Mouse (Mus musculus) hindbrain, embryonic 13.5 days (tissue): ENCODE measurements around the gene Vmn1r219. TPM values are rescaled to one million over a fixed set of nuclear protein-coding genes. Genes with fewer than 3 reads are reported as not detected.
"Not testable (repeated sequence)": the region's sequence is repeated elsewhere in the genome, so short reads cannot be mapped to it uniquely, and the experiment has no call there.

Experiments
- ATAC-seq: fragments of 200-750 bp; cut with Nextera tagmentation; 2 replicates; pipeline ENCODE4 v1.8.0; 2017; ENCODE audit warnings: moderate TSS enrichment; ENCODE audit not compliant: low FRiP score
- H3K27ac ChIP-seq: fragments of 300-500 bp; sonication (generic); 2 replicates; pipeline ENCODE4 v1.5.1; 2015; ENCODE audit warnings: inconsistent platforms, mild to moderate bottlenecking, moderate library complexity
- H3K27me3 ChIP-seq: fragments of 300-500 bp; sonication (generic); 2 replicates; pipeline ENCODE4 v1.6.1; 2015; ENCODE audit warnings: mild to moderate bottlenecking, inconsistent platforms
- H3K36me3 ChIP-seq: fragments of 300-500 bp; sonication (generic); 2 replicates; pipeline ENCODE4 v1.6.1; 2015; ENCODE audit warnings: mild to moderate bottlenecking, inconsistent platforms
- H3K4me1 ChIP-seq: fragments of 300-500 bp; sonication (generic); replicated peaks from 2 replicates; pipeline ENCODE4 v1.6.1; 2015; ENCODE audit warnings: inconsistent platforms
- H3K4me2 ChIP-seq: fragments of 300-500 bp; sonication (generic); 2 replicates; pipeline ENCODE4 v1.6.1; 2015; ENCODE audit warnings: inconsistent platforms, mild to moderate bottlenecking, moderate library complexity
- H3K4me3 ChIP-seq: fragments of 300-500 bp; sonication (generic); 2 replicates; pipeline ENCODE4 v1.5.1; 2015; ENCODE audit warnings: mild to moderate bottlenecking, inconsistent platforms
- H3K9ac ChIP-seq: fragments of 300-500 bp; sonication (generic); 2 replicates; pipeline ENCODE4 v1.6.1; 2015; ENCODE audit warnings: mild to moderate bottlenecking, inconsistent platforms
- H3K9me3 ChIP-seq: fragments of 300-500 bp; sonication (generic); 2 replicates; pipeline ENCODE4 v1.6.1; 2016; ENCODE audit warnings: inconsistent platforms
- WGBS: fragments of 180-500 bp; shearing (Covaris S2); methylation state at CpG from one replicate; pipeline ENCODE4 v1.1.7; 2015; 5-methylcytosine and 5-hydroxymethylcytosine counted together
- polyA plus RNA-seq: library from polyadenylated mRNA; unstranded; fragments of >200 nt; fragmentation: Nextera tagmentation; extraction: Ambion mirVana; gene quantifications from 2 replicates; pipeline ENCODE4 v1.2.1, GENCODE M21; 2015

Vmn1r219 gene
- not detected in 2 replicates for polyA plus RNA-seq

DNA sequence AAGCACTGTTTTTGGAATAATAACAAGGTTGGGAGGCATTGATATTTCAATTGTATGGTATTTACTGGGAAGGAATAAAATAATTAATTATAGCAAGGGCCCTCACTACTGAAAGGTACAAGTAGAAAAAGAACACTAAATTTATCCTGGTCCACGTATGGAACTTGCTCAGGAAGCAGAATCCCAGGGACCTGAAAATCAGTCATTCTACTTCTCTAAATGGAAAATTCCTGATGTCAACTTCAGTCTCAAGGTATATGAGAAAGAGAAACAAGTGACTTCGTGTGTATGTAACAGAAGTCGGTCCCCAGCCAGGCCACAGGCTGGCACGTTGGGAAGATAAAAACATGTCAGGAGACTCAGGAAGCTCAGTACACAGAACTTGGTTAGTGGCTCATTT is at the start of gene Vmn1r219:
Gene Vmn1r219, plus strand, starts transcription at position 301 of the 400 bp plus-strand sequence.
- WGBS, result 85% methylated on average over 4 of the region's 4 CpGs

DNA sequence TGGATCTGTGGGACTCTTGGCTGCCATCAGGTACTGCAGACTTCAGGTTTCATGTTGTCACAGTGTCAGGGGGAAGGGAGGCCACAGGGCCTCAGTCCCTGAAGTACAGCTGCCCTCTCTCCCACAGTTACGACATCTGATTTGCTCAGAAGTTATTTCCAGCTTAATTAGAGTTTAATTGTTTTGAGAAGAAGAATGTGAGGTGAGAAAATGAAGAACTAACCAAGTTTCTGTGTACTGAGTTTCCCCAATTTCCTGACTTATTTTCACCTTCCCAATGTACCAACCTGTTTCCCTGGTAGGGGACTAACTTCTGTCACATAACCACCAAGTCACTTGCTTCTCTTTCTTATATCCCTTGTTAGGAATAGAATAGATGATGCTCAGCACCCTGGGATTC is 41.0 kb upstream of the Vmn1r219 start, which contains the start of gene Vmn1r217:
Gene Vmn1r217, minus strand, starts transcription at position 101 of the 400 bp plus-strand sequence.
- not testable (repeated sequence) for H3K9ac ChIP-seq, H3K27ac ChIP-seq, H3K27me3 ChIP-seq, ATAC-seq, H3K9me3 ChIP-seq, H3K36me3 ChIP-seq, H3K4me1 ChIP-seq, H3K4me3 ChIP-seq, H3K4me2 ChIP-seq
- WGBS, result 90% methylated on average over 1 of the region's 1 CpGs

More for the DNA sequence above, at the start of gene Vmn1r219:
- Histone ChIP-seq H3K27me3 (no peaks in the 10 kb centered on the region), H3K4me1 (no peaks in the 10 kb centered on the region), H3K9ac (no peak within 1 kb of the TSS), H3K36me3 (no peaks in the 10 kb centered on the region), H3K27ac (no peak within 1 kb of the TSS), H3K9me3 (no peaks in the 10 kb centered on the region), H3K4me2 (no peak within 1 kb of the TSS), H3K4me3 (no peak within 1 kb of the TSS)
- no peak for ATAC-seq

DNA sequence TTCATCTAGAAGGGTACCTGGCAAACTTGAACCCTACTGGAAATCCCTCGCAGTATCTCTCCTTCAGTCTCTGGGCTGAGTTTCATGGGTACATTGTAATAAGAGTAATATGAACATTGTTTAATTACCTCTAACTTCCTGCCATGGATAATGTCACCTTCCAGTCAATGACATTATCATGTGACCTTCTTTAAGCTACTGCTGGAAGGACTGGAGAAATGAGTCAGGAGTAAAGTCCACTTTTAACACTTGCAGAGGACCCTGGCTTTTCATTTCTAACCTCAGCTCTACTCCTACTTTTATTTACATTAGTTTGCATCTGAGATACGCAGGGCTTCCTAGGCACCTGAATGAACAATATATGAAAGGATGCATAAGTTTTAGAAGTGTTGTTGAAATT is 38.5 kb upstream of the Vmn1r219 start:
- no peak overlapping the region for H3K4me3 ChIP-seq

DNA sequence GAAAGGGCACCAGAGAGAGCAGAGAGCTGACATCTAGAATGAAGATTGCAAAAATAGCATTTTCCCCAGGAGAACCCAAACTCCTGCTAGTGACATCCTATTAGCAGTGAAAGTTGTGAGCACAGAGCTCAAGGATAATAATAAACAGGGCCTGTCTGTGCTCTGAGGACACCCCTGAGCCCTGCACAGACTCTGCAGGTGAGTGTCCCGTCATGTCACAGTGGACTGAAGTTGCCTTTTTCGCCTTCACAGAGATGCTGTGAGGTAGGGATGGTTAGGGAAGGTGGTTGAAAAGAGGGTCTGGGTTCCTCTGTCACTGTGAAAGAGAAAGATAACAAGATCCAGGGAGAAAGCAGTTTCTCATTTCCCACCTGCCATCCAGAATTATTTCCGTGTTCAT is 26.0 kb upstream of the Vmn1r219 start, which contains the start of gene Vmn1r218:
Gene Vmn1r218, plus strand, starts transcription at position 57 of the 400 bp plus-strand sequence.
- Histone ChIP-seq H3K9me3 (no peaks in the 10 kb centered on the region), H3K36me3 (no peaks in the 10 kb centered on the region), H3K9ac (no peak within 1 kb of the TSS), H3K4me3 (no peak within 1 kb of the TSS), H3K27me3 (no peaks in the 10 kb centered on the region), H3K4me1 (no peaks in the 10 kb centered on the region), H3K27ac (no peak within 1 kb of the TSS), H3K4me2 (no peak within 1 kb of the TSS)
- WGBS, result 77% methylated on average over 3 of the region's 3 CpGs
- no peak for ATAC-seq

More for the DNA sequence above, 38.5 kb upstream of the Vmn1r219 start:
- Histone ChIP-seq H3K27me3 (no peaks in the 10 kb centered on the region), H3K36me3 (no peaks in the 10 kb centered on the region), H3K4me2 (no peak overlapping the region), H3K27ac (no peak overlapping the region), H3K4me1 (no peaks in the 10 kb centered on the region), H3K9ac (no peak overlapping the region), H3K9me3 (no peaks in the 10 kb centered on the region)
- WGBS, result 93% methylated on average over 2 of the region's 2 CpGs
- ATAC-seq, result no peak

DNA sequence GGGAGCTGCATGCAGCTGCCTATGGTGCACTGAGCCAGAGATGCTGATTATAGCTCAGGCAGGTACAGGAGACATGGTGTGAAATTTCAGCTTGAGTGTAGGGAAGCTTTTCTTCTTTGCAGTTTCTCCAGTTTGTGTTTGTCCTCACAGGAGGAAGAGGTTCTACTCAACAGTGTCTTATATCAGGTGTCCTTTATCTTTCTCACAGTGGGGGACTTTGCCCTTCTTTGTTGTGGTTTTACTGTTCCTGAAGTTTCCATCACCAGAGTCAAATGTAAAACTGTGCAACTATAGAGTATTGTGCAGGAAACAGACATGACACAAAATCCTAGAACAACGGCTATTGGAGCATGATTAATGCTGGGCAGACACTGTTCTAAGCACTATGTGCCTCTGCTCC is 25.6 kb upstream of the Vmn1r219 start:
- Histone ChIP-seq H3K4me2 (no peak overlapping the region), H3K27me3 (no peaks in the 10 kb centered on the region), H3K27ac (no peak overlapping the region), H3K9me3 (no peaks in the 10 kb centered on the region), H3K36me3 (no peaks in the 10 kb centered on the region), H3K9ac (no peak overlapping the region), H3K4me3 (no peak overlapping the region), H3K4me1 (no peaks in the 10 kb centered on the region)
- 73% methylated on average over 1 of the region's 1 CpGs for WGBS
- no peak for ATAC-seq

DNA sequence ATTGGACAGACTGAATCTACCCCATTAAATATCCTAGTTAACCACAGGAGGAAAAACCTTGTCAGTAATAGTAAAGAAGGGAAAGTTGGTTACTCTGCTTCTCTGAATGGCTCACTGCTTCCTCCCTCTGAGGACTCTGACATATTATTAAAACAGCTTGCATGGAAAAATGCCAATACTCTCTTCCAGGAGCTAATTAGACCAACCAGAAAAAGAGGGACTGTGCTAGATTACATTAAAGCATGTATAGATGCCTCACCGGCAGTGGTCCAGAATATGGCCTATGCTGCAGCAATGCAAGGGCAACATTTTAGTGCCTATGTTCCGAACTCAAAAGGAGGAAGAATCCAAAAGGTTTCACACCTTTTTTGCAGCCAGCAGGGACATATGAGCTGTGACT is 20.2 kb upstream of the Vmn1r219 start:
- Histone ChIP-seq H3K27me3 (no peaks in the 10 kb centered on the region), H3K9me3 (no peaks in the 10 kb centered on the region), H3K27ac (no peak overlapping the region), H3K4me2 (no peak overlapping the region), H3K9ac (no peak overlapping the region), H3K36me3 (no peaks in the 10 kb centered on the region), H3K4me1 (no peaks in the 10 kb centered on the region), H3K4me3 (no peak overlapping the region)
- 90% methylated on average over 2 of the region's 2 CpGs for WGBS
- no peak for ATAC-seq

DNA sequence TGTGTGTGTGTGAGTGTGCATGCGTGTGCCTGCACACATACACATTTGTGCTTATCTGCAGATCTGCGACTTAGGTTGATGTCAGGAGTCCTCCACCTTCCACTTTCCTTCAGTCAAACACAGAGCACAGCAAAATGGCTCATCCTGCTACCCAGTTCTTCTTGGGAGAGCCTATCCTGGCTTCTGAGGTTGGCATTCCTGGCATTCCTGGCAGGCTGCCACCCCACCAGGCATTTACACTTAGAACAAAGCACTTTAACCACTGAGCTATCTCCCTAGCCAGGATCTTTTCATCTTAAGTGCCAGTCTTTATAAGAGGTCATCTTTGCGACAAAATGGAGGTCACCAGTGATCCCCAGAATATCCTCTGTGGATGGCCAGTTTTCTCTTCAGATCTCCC is 1.3 kb upstream of the Vmn1r219 start:
- Histone ChIP-seq H3K36me3 (no peaks in the 10 kb centered on the region), H3K9me3 (no peaks in the 10 kb centered on the region), H3K4me3 (no peak overlapping the region), H3K27ac (no peak overlapping the region), H3K4me2 (no peak overlapping the region), H3K27me3 (no peaks in the 10 kb centered on the region), H3K9ac (no peak overlapping the region), H3K4me1 (no peaks in the 10 kb centered on the region)
- ATAC-seq, result no peak
- 60% methylated on average over 2 of the region's 3 CpGs for WGBS

DNA sequence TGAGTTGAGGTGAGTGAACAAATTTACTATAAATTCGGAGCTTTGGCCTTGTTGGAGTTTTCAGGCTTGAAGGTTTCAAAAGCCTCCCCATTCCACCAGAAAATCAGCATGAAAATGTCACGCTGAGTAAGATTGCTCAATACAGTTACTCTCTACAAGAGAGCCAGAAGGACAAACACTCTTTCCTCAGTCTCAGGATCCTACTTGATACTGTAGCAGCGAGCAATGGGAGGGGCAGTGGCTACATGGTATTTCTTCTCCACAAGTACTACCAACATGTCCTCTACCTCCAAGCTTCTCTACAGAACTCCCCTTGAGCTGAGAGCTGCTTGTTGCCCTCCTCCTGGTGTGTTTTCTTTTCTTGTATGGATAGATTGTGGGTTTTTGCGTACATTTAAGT is 7.4 kb downstream of the Vmn1r219 start:
- not testable (repeated sequence) for H3K27me3 ChIP-seq, H3K4me3 ChIP-seq, H3K9me3 ChIP-seq, H3K36me3 ChIP-seq, ATAC-seq, H3K27ac ChIP-seq, H3K4me2 ChIP-seq, H3K9ac ChIP-seq, H3K4me1 ChIP-seq
- WGBS, result 85% methylated on average over 4 of the region's 4 CpGs

DNA sequence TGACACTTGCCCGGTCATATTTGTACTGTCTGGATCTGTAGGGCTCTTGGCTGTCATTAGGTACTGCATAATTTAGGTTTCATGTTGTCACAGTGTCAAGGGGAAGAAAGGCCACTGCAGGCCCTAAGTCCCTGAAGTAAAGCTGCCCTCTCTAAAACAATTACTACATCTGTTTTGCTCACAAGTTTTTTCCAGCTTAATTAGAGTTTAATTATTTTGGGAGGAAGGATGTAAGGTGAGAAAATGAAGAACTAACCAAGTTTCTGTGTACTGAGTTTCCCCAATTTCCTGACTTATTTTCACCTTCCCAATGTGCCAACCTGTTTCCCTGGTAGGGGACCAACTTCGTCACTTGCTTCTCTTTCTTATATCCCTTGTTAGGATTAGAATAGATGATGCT is 28.8 kb downstream of the Vmn1r219 start, which contains the start of gene Vmn1r220:
Gene Vmn1r220, minus strand, starts transcription at position 101 of the 400 bp plus-strand sequence.
- Histone ChIP-seq H3K4me1 (no peaks in the 10 kb centered on the region), H3K9me3 (no peaks in the 10 kb centered on the region), H3K9ac (no peak within 1 kb of the TSS), H3K27me3 (no peaks in the 10 kb centered on the region), H3K4me2 (no peak within 1 kb of the TSS), H3K27ac (no peak within 1 kb of the TSS), H3K36me3 (no peaks in the 10 kb centered on the region), H3K4me3 (no peak within 1 kb of the TSS)
- ATAC-seq, result no peak
- WGBS, result 88% methylated on average over 2 of the region's 2 CpGs

DNA sequence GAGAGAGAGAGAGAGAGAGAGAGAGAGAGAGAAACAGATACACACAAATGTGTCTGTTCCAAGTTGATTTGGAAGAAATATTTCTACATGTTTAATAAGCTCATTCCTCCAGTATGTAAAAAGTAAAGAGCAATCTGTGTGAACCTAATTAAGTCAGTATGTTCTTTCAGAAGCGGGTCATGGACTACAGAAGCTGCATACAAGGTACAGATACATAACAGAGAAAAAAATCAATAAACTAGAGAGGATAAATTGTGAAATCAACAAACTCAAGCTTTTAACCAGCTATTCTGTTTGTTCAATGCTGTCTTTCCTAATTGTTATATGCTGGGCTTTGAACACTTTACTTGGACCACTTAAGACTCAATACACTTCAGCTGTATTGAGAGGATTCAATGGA is 44.8 kb downstream of the Vmn1r219 start:
- not testable (repeated sequence) for H3K36me3 ChIP-seq, H3K27ac ChIP-seq, H3K9ac ChIP-seq, H3K4me1 ChIP-seq, H3K4me3 ChIP-seq, H3K27me3 ChIP-seq, H3K4me2 ChIP-seq, H3K9me3 ChIP-seq, ATAC-seq
- WGBS, result 70% methylated on average over 1 of the region's 1 CpGs

DNA sequence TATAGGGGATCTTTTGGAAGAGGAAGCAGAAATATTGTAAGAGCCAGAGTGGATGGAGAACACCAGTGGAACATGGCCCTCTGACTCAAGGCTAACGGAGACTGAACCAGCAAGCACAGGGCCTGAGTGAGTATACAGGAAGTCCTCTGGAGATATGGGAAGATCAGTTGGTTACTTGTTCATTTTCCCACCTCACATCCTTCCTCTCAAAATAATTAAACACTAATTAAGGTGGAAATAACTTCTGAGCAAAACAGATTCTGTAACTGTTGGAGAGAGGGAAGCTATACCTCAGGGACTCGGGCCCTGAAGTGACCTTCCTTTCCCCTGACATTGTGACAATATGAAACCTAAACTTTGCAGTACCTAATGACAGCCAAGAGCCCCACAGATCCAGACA is 54.7 kb downstream of the Vmn1r219 start, which contains the start of gene Vmn1r221:
Gene Vmn1r221, plus strand, starts transcription at position 301 of the 400 bp plus-strand sequence.
- H3K4me2 ChIP-seq, H3K4me1 ChIP-seq, H3K9ac ChIP-seq, H3K27me3 ChIP-seq, H3K36me3 ChIP-seq, H3K4me3 ChIP-seq, H3K27ac ChIP-seq, ATAC-seq, H3K9me3 ChIP-seq: not testable (repeated sequence)
- WGBS, result 97% methylated on average over 2 of the region's 2 CpGs
